Mouse (Mus musculus) small intestine, adult 2 months (tissue): ENCODE measurements around the gene Vps52.

Experiments
- CTCF ChIP-seq: fragments of 200-500 bp; IDR thresholded peaks from 2 replicates; pipeline ENCODE4 v1.5.1; 2012; ENCODE audit warnings: low read depth, mild to moderate bottlenecking, control low read depth, inconsistent platforms, low read length, moderate library complexity, mixed read lengths; ENCODE audit not compliant: insufficient replicate concordance, insufficient read length; ENCODE audit errors: extremely low read depth
- POLR2A ChIP-seq: fragments of 200-500 bp; IDR thresholded peaks from 2 replicates; pipeline ENCODE4 v1.6.1; 2012; ENCODE audit warnings: low read depth, mild to moderate bottlenecking, control low read depth, inconsistent platforms, low read length, moderate library complexity

DNA sequence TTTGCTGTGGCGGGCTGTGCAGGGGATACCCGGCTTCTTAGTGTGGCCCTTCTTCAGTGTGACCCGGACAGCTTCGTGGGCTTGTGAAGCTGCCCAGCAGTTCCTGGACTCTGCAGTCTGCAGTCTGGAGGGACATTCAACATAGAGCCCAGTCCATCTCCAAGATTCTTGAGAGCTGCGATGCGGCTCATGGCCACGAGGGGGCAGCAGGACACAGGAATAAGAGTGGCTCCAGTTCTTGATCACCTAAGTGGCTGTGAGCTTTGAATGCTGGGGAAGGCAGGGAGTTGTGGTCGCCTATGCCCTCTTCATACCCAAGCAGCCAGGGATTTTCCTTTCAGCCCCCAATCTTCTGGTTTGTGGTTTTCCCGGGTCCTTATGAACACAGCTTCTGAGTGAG lies 12.9 kb downstream of the Vps52 start:
- TF ChIP-seq POLR2A (no peak; the same call in 1 of the 2 replicates), CTCF (peak; percentile 82)
